Mouse (Mus musculus): ENCODE results near the gene Abcb9. TPM values are rescaled to one million over a fixed set of nuclear protein-coding genes. Genes with fewer than 3 reads are reported as not detected.

Gene Abcb9
- polyA plus RNA-seq, 1 experiment: 3.8 TPM

DNA sequence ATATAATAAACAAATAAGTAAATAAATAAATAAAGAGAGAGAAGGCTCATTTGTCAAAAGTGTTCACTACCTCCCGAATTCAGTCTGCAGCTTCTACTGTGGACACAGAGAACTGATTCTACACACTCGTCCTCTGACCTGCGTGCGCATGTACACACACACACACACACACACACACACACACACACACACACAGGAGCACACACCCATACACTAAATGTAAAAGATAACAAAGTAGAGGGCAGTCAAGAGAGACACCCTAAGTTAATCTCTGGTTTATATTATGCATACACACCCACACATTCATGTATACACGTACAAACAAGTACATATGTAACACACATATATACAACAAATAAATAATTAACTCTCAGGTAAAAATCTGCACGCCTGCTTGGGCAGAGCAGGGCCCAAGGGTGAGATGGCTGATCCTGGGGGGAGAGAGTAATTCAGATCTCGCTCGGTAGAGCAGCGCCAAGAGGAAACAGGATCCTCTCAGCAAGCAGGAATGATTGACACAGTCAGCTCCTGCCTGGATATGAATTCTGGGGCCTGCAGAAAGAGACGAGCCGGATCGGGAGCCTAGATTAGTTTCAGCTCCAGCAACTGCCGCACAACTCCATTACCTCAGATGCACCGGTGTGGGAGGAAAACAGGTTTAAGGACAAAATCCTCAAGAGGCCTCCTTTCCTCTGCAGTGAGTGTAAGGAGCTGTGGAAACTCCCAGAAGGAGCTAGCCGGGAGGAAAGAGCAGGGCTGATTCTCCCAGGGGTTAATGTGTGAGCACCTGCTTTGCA, 46.2 kb downstream of the Abcb9 start:
- H3K27ac ChIP-seq (ENCODE audit: insufficient read depth, low read length): no peak overlapping the region
- peaks cover 6% of the 10 kb centered on the region for H3K4me1 ChIP-seq (ENCODE audit: control insufficient read depth, insufficient read depth, low read length)
- no peak overlapping the region for H3K4me3 ChIP-seq (ENCODE audit: insufficient read depth, low read length)
- no peak for TF ChIP-seq POLR2A (IDR thresholded peaks at IDR 0.05; ENCODE audit: low read depth, low read length)
- no peak for TF ChIP-seq CTCF (IDR thresholded peaks at IDR 0.05; ENCODE audit: borderline replicate concordance, insufficient read depth, low read length)

DNA sequence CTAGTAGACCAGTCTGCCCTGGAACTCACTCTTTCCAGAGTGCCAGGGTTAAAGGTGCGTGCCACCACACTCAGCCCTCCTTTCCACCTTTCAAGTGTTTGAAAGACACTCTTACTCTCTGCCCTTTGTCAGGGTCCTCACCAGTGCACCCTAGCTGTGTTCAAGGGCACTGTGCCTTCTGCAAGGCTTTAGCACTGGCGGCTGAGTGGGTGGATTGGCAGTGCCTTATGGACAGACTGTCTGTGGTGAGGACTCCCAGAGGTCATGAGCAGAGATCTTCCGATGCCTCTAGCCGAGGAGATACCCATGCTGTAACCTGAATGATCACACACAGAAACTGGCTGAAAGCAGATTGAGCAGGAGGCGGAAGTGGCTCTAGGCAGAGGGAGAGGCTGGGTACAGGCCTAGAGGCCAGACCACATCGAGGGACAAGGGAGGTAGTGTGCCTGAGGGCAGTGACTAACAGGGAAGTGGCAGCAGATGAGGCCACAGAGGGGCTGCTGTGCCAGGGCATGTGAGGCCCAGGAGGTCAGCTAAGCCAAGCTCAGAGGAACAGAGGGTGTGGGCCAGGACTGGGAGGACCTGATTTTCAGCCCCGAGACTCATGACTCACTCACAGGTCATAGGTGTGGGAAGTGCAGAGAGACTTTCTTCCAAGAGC, 48.7 kb downstream of the Abcb9 start:
- TF ChIP-seq CTCF (IDR thresholded peaks at IDR 0.05; ENCODE audit: borderline replicate concordance, insufficient read depth, low read length) (no peak), POLR2A (IDR thresholded peaks at IDR 0.05; ENCODE audit: low read depth, low read length) (no peak)
- H3K4me1 ChIP-seq (ENCODE audit: control insufficient read depth, insufficient read depth, low read length): peaks cover 6% of the 10 kb centered on the region
- H3K4me3 ChIP-seq (ENCODE audit: insufficient read depth, low read length): no peak overlapping the region
- peak overlapping the region; percentile 5; the same call in 1 of the 2 replicates for H3K27ac ChIP-seq (ENCODE audit: insufficient read depth, low read length)

DNA sequence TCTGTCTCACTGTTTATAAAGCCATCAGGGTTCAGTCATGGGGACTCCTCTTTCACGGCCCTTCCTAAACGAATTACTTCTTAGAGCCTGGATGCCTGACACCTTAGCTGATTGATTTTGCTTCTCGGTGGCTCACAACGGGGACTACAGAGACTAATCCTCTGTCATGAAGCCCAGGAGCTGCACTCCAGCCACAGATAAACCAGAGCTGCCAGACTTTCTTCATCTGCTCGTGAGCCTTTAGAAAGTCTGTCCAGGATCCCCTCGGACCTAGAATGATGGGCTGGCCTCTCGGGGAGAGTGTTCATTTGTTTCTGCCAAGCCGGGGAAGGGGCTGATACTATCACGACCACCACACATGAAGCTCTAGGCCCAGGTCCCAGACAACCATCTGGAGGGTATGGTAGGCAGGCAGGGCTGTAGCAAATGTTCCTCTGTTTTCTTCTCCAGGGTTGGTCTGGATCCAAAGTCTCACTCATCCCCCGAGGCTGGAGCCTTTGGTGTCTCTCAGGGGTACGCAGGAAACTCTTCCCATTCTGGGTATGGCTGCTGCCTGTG, 50.1 kb downstream of the Abcb9 start:
- no peak for TF ChIP-seq CTCF (IDR thresholded peaks at IDR 0.05; ENCODE audit: borderline replicate concordance, insufficient read depth, low read length)
- TF ChIP-seq POLR2A (IDR thresholded peaks at IDR 0.05; ENCODE audit: low read depth, low read length): no peak
- peaks cover 6% of the 10 kb centered on the region for H3K4me1 ChIP-seq (ENCODE audit: control insufficient read depth, insufficient read depth, low read length)
- H3K4me3 ChIP-seq (ENCODE audit: insufficient read depth, low read length): no peak overlapping the region
- H3K27ac ChIP-seq (ENCODE audit: insufficient read depth, low read length): no peak overlapping the region

DNA sequence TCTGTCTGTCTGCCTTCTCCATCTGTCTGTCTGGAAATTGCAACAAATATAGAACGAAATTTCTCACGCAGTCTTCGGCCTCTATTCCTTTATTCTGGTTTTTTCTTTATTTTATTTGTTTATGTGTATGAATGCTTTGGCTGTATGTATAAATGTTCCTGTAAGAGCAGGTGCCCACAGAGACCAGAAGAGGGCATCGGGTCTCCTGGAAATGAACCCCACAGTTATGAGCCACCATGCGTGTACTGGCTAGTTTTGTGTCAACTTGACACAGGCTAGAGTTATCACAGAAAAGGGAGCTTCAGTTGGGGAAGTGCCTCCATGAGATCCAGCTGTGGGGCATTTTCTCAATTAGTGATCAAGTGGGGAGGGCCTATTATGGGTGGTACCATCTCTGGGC, 51.6 kb downstream of the Abcb9 start:
- TF ChIP-seq POLR2A (IDR thresholded peaks at IDR 0.05; ENCODE audit: low read depth, low read length) (no peak), CTCF (IDR thresholded peaks at IDR 0.05; ENCODE audit: borderline replicate concordance, insufficient read depth, low read length) (no peak)
- peaks cover 6% of the 10 kb centered on the region for H3K4me1 ChIP-seq (ENCODE audit: control insufficient read depth, insufficient read depth, low read length)
- H3K27ac ChIP-seq (ENCODE audit: insufficient read depth, low read length): no peak overlapping the region
- no peak overlapping the region for H3K4me3 ChIP-seq (ENCODE audit: insufficient read depth, low read length)

DNA sequence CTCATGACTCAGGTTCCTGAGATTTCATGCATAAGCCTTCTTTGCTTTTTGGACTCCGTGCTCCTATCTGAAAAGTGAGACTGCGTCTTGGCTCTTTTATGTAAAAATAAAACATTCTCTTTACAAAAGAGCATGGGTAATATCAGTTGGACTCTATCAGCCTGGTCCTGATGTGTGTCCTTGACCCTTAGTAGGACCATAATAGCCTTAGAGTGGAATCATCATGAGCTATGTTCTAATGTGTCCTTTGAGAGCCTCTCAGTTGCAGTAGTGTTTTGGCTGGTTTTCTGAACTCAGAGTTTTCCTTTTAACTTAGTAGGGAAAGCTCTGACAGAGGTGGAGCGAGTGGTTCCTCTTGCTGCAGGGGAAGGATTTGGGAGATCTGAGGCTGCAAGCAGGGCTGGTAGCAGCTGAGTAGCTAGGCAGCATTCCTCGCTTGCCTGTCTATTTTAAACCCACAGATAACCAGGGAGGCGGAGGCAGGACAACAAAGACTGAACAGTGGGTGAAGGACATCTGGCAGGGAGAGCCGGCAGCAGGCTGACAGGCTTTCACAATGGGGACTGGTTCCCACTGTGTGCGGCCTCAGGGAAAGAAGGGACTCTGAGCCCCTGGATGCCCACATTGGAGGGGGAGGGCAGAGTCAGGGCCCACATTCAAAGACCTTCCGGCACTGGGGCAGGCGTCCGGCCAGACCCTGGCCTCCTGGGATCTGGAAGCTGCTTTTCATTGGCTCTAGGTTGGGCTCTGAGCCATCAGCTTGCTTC, 52.2 kb downstream of the Abcb9 start:
- no peak overlapping the region for H3K4me3 ChIP-seq (ENCODE audit: insufficient read depth, low read length)
- TF ChIP-seq POLR2A (IDR thresholded peaks at IDR 0.05; ENCODE audit: low read depth, low read length): no peak
- no peak for TF ChIP-seq CTCF (IDR thresholded peaks at IDR 0.05; ENCODE audit: borderline replicate concordance, insufficient read depth, low read length)
- no peak overlapping the region for H3K27ac ChIP-seq (ENCODE audit: insufficient read depth, low read length)
- peaks cover 6% of the 10 kb centered on the region for H3K4me1 ChIP-seq (ENCODE audit: control insufficient read depth, insufficient read depth, low read length)

DNA sequence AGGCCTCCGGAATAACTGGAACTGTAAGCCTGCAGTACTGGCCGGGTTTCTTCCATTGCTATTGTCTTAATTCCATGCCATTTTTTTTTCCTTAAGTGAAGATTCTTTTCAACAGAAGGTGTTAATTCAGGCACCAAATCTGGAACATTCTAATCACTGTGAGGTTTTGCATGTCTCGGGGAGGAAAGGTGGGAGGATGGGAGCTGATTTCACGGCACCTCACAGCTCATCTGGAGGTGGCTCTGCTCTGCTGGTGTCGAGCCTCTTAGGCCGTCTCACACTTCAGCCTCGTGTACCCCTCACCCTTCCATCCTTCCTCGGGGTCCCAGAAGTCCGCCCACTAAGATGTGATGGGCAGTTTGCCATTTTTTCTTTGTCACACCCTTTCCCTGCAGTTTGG, 54.5 kb downstream of the Abcb9 start:
- TF ChIP-seq CTCF (IDR thresholded peaks at IDR 0.05; ENCODE audit: borderline replicate concordance, insufficient read depth, low read length) (no peak), POLR2A (IDR thresholded peaks at IDR 0.05; ENCODE audit: low read depth, low read length) (no peak)
- Histone ChIP-seq H3K27ac (ENCODE audit: insufficient read depth, low read length) (no peak overlapping the region), H3K4me1 (ENCODE audit: control insufficient read depth, insufficient read depth, low read length) (no peaks in the 10 kb centered on the region), H3K4me3 (ENCODE audit: insufficient read depth, low read length) (no peak overlapping the region)

DNA sequence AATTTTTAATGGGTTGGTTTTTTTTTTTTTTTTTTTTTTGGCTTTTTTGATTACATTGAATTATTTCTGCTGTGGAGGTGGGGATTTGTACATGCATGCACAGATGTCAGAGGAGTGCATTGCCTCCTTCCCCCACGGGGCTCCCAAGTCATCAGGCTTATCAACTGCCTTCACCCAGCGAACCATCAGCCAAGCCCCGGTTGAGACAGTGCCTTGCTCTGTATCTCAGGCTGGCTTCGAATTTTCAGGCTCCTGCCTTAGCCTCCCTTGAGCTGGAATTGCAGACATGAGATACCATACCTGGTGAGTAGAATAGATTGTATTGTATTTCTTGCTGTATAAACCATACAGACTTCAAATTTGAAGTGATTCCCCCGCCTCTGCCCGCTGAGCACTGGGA, 56.0 kb downstream of the Abcb9 start:
- Histone ChIP-seq H3K4me1 (ENCODE audit: control insufficient read depth, insufficient read depth, low read length) (no peaks in the 10 kb centered on the region), H3K27ac (ENCODE audit: insufficient read depth, low read length) (no peak overlapping the region), H3K4me3 (ENCODE audit: insufficient read depth, low read length) (no peak overlapping the region)
- TF ChIP-seq CTCF (IDR thresholded peaks at IDR 0.05; ENCODE audit: borderline replicate concordance, insufficient read depth, low read length) (no peak), POLR2A (IDR thresholded peaks at IDR 0.05; ENCODE audit: low read depth, low read length) (no peak)

DNA sequence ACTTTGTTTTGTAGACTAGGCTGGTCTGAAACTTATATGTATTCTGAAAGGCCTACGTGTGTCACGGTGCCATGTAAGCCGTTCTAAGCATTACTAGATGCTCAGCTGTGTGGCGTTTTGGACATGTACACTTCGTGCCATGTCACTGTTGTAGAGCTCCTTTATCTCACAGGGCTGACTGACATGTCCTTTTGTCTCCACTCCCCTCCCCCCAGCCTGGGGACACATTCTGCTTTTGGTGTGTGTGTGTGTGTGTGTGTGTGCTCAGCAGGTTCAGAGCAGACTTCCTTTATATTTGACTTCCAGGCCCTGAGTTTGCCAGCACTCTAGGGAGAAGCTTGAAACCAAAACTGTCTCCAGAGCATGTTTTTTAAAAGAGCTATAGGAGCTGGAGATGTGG, 58.8 kb downstream of the Abcb9 start:
- Histone ChIP-seq H3K27ac (ENCODE audit: insufficient read depth, low read length) (no peak overlapping the region), H3K4me3 (ENCODE audit: insufficient read depth, low read length) (no peak overlapping the region), H3K4me1 (ENCODE audit: control insufficient read depth, insufficient read depth, low read length) (no peaks in the 10 kb centered on the region)
- no peak for TF ChIP-seq CTCF (IDR thresholded peaks at IDR 0.05; ENCODE audit: borderline replicate concordance, insufficient read depth, low read length)
- TF ChIP-seq POLR2A (IDR thresholded peaks at IDR 0.05; ENCODE audit: low read depth, low read length): no peak

DNA sequence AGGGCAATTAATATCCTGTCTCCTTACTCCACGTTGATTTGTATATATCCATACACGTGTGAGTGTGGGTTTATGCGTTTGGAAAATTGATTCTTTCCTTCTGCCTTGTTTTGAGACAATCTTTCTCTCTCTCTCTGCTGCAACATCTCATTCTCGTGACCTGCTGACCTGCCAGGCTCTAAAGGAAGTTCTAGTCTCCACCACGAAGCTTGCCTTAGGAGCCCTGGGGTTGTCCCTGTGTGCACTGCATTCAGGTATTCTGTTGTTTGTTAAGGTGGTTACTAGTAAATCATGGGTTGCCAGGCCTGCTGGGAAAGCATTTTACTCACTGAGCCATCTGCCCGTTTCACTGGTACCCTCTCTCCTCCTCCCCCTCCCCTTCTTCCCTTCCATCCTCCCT, 59.3 kb downstream of the Abcb9 start:
- Histone ChIP-seq H3K4me1 (ENCODE audit: control insufficient read depth, insufficient read depth, low read length) (no peaks in the 10 kb centered on the region), H3K4me3 (ENCODE audit: insufficient read depth, low read length) (no peak overlapping the region), H3K27ac (ENCODE audit: insufficient read depth, low read length) (no peak overlapping the region)
- TF ChIP-seq POLR2A (IDR thresholded peaks at IDR 0.05; ENCODE audit: low read depth, low read length) (no peak), CTCF (IDR thresholded peaks at IDR 0.05; ENCODE audit: borderline replicate concordance, insufficient read depth, low read length) (no peak)
